Mouse (Mus musculus): ENCODE data around the gene Camp. TPM values are rescaled to one million over a fixed set of nuclear protein-coding genes. Genes with fewer than 3 reads are reported as not detected.

The Camp gene
- polyA plus RNA-seq (2012; rRNA removed), result 35.8 and 62.7 TPM in 2 replicates

GRCm38 (mm10) chr9:109849312-109849758 is at the start of gene Camp:
Gene Camp, minus strand, starts transcription at chr9:109849617.

GRCm38 (mm10) chr9:109874797-109875691 is 25.6 kb upstream of the Camp start, which contains the start of gene Cdc25a:
Gene Cdc25a, plus strand, starts transcription at chr9:109875579.

DNA sequence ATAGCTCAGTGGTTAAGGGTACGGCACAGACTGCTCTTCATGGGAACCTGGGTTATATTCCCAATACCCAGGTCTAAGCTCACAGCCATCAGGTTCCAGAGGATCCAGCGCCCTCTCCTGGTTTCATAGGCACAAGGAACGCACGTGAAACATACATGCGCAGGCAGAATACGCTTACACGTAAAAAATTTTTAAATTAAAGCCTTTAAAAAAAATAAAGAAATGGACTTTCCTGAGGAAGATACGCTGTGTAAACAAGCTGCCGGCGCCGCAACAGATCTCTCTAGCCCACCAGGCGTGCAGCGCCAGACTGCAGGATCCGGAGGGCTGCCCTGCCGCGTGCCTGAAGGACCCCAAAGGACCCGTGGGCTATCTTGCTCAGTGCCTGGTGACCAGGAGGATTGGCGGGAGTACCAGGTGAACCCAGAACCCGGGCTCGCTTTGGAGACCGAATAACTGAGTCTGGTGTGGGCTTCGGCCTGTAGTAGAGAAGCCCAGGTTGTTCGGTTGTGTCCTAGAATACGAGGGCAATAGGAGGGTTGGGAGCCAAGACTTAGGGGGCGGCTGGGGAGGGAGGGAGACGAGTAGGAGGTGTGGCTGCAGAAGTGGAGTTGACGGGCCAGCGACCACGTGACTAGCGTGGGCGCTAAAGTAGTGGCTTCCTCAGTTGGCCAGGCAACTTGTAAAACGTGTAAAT is 16.9 kb downstream of the Camp start, which contains the start of gene Nme6:
Gene Nme6 (plus strand): TSS at position 359 of the 697 bp plus-strand sequence.

GRCm38 (mm10) chr9:109811980-109812379 is 37.4 kb downstream of the Camp start, which contains the start of gene Spink8:
Gene Spink8, plus strand, starts transcription at chr9:109812280.

Other genes starting within 250 kb of the Camp start
- 0.02 TPM in 1 of 2 replicates, not detected in the other for gene Fbxw24, start 223.6 kb downstream of the Camp start, polyA plus RNA-seq (2012; rRNA removed)
- not detected in 2 replicates for gene Fbxw25, start 185.0 kb downstream of the Camp start, polyA plus RNA-seq (2012; rRNA removed)
- gene Fbxw18, start 146.9 kb downstream of the Camp start, polyA plus RNA-seq (2012; rRNA removed), result 0.02 TPM in 1 of 2 replicates, not detected in the other
- gene Fbxw26, start 103.5 kb downstream of the Camp start, polyA plus RNA-seq (2012; rRNA removed), result not detected in 2 replicates
- gene Fbxw27, start 58.9 kb downstream of the Camp start, polyA plus RNA-seq (2012; rRNA removed), result not detected in 2 replicates
- not detected in 2 replicates for gene Spink8, start 37.3 kb downstream of the Camp start, polyA plus RNA-seq (2012; rRNA removed)
- gene Nme6, start 16.9 kb downstream of the Camp start, polyA plus RNA-seq (2012; rRNA removed), result 30.4 and 33.0 TPM in 2 replicates
- 11.2 and 12.5 TPM in 2 replicates for gene Cdc25a, start 26.0 kb upstream of the Camp start, polyA plus RNA-seq (2012; rRNA removed)
- gene Map4, start 81.8 kb upstream of the Camp start, polyA plus RNA-seq (2012; rRNA removed), result 10.7 and 13.2 TPM in 2 replicates

Data from liver, embryonic 14 days (tissue).